11 mouse cellular contexts compared by ENCODE assay signal in genomic region chr16:57755708-57756107, GRCm38 (mm10). TPM values are rescaled to one million over a fixed set of nuclear protein-coding genes. Genes with fewer than 3 reads are reported as not detected.
DNase-seq lines count a peak whose midpoint lies in the region; ATAC-seq and TF ChIP-seq lines count a peak whose summit lies in the region.
"Had no signal": no experiment of that assay in that cellular context is flagged by ENCODE, and none has a peak within 500 bp of the region (broad histone marks: within the 10 kb centered on the region; RNA-seq: fewer than 3 reads in every experiment).

No protein-coding gene starts in this region.

- H3K9ac ChIP-seq in neural tube, embryonic 11.5 days (ENCODE audit: low read length), result no peak overlapping the region
- H3K9ac ChIP-seq in limb, embryonic 13.5 days, result no peak overlapping the region
- no peak overlapping the region for H3K9ac ChIP-seq in stomach, postnatal 0 days (ENCODE audit: low read length)
- H3K9ac ChIP-seq in liver, embryonic 12.5 days, result no peak overlapping the region

- no peaks in the 10 kb centered on the region for H3K9me3 ChIP-seq in neural tube, embryonic 11.5 days (ENCODE audit: control insufficient read depth, low read length)
- no peaks in the 10 kb centered on the region for H3K9me3 ChIP-seq in limb, embryonic 13.5 days
- H3K9me3 ChIP-seq in stomach, postnatal 0 days (ENCODE audit: control insufficient read depth, low read length), result no peaks in the 10 kb centered on the region
- H3K9me3 ChIP-seq in liver, embryonic 12.5 days (replicated peaks), result no peaks in the 10 kb centered on the region

- no peaks in the 10 kb centered on the region for H3K27me3 ChIP-seq in neural tube, embryonic 11.5 days (ENCODE audit: control insufficient read depth, insufficient read depth, low read length)
- H3K27me3 ChIP-seq in limb, embryonic 13.5 days, result peaks cover 13% of the 10 kb centered on the region
- H3K27me3 ChIP-seq in stomach, postnatal 0 days (ENCODE audit: control insufficient read depth, insufficient read depth, low read length), result no peaks in the 10 kb centered on the region
- H3K27me3 ChIP-seq in liver, embryonic 12.5 days (replicated peaks), result peaks cover 18% of the 10 kb centered on the region; the same call in 1 of the 2 replicates

- DNase-seq in heart, adult 11 months, result peak; percentile 77
- no peak for DNase-seq in heart, postnatal 25 days (ENCODE audit: low spot score)
- no peak for DNase-seq in neural tube, embryonic 11.5 days (ENCODE audit: low spot score)
- no peak for DNase-seq in neural tube, embryonic 10.5 days (ENCODE audit: extremely low spot score, low spot score)
- DNase-seq in stomach, postnatal 0 days (ENCODE audit: low spot score), result no peak
- DNase-seq in gastrocnemius, postnatal 36 days, result no peak
- DNase-seq: lung, adult 18-20 months had no signal

- H3K4me1 ChIP-seq in neural tube, embryonic 11.5 days (ENCODE audit: control insufficient read depth, insufficient read depth, low read length), result no peaks in the 10 kb centered on the region
- H3K4me1 ChIP-seq in limb, embryonic 13.5 days, result peaks cover 32% of the 10 kb centered on the region
- no peaks in the 10 kb centered on the region for H3K4me1 ChIP-seq in stomach, postnatal 0 days (replicated peaks; ENCODE audit: control insufficient read depth, insufficient read depth)
- no peaks in the 10 kb centered on the region for H3K4me1 ChIP-seq in liver, embryonic 12.5 days

- intact Hi-C loops in heart, postnatal 25 days (cut with DNase I), result no loop called here
- intact Hi-C loops in gastrocnemius, postnatal 36 days (cut with DNase I), result no loop called here

- peak overlapping the region; percentile 62; the same call in 1 of the 2 replicates for H3K4me2 ChIP-seq in neural tube, embryonic 11.5 days (ENCODE audit: low read depth)
- H3K4me2 ChIP-seq in limb, embryonic 13.5 days (replicated peaks), result peak overlapping the region; percentile 86
- peak overlapping the region; percentile 79 for H3K4me2 ChIP-seq in stomach, postnatal 0 days (replicated peaks; ENCODE audit: low read depth)
- no peak overlapping the region for H3K4me2 ChIP-seq in liver, embryonic 12.5 days

- 50% methylated on average over 5 of the region's 5 CpGs for WGBS in neural tube, embryonic 11.5 days
- WGBS in limb, embryonic 13.5 days, result 43% methylated on average over 5 of the region's 5 CpGs
- WGBS in stomach, postnatal 0 days, result 42% methylated on average over 5 of the region's 5 CpGs
- 55% methylated on average over 5 of the region's 5 CpGs for WGBS in liver, embryonic 12.5 days (ENCODE audit: insufficient replicate concordance)

- H3K4me3 ChIP-seq in neural tube, embryonic 11.5 days (ENCODE audit: low read depth, low read length), result no peak overlapping the region
- H3K4me3 ChIP-seq in limb, embryonic 13.5 days, result no peak overlapping the region
- H3K4me3 ChIP-seq in stomach, postnatal 0 days (ENCODE audit: low read depth, low read length), result no peak overlapping the region; the same call in 1 of the 2 replicates
- no peak overlapping the region for H3K4me3 ChIP-seq in liver, embryonic 12.5 days

- no peak for TF ChIP-seq CTCF in stomach, postnatal 0 days (IDR thresholded peaks at IDR 0.05; ENCODE audit: low read depth)

- ATAC-seq in neural tube, embryonic 11.5 days (ENCODE audit: insufficient read depth, low FRiP score, low TSS enrichment), result no peak
- ATAC-seq in limb, embryonic 13.5 days (ENCODE audit: low FRiP score, low read depth), result no peak
- ATAC-seq in stomach, postnatal 0 days (ENCODE audit: low FRiP score, low TSS enrichment), result no peak
- ATAC-seq in liver, embryonic 12.5 days, result no peak
- ATAC-seq: activated CD4-positive, CD25-positive, alpha-beta regulatory T cell, adult 4 months had no signal

- H3K27ac ChIP-seq in neural tube, embryonic 11.5 days (ENCODE audit: low read depth, low read length), result no peak overlapping the region
- H3K27ac ChIP-seq in limb, embryonic 13.5 days, result no peak overlapping the region
- H3K27ac ChIP-seq in stomach, postnatal 0 days (replicated peaks), result no peak overlapping the region
- H3K27ac ChIP-seq in liver, embryonic 12.5 days, result no peak overlapping the region

- TF ChIP-seq EP300 in stomach, postnatal 0 days (optimal IDR thresholded peaks at IDR 0.05), result no peak

- H3K36me3 ChIP-seq in neural tube, embryonic 11.5 days (ENCODE audit: control insufficient read depth, insufficient read depth, low read length), result no peaks in the 10 kb centered on the region
- no peaks in the 10 kb centered on the region for H3K36me3 ChIP-seq in limb, embryonic 13.5 days
- H3K36me3 ChIP-seq in stomach, postnatal 0 days (ENCODE audit: control insufficient read depth, insufficient read depth, low read length), result no peaks in the 10 kb centered on the region
- no peaks in the 10 kb centered on the region for H3K36me3 ChIP-seq in liver, embryonic 12.5 days

RNA-seq across cellular contexts. Expression of gene Col8a1, which starts 1.2 kb away (rescaled TPM):
- total RNA-seq in heart, postnatal 25 days (2021), result 10 to 100 TPM in 1 of 2 experiments, 1 to 10 TPM in 1; 7.5 to 10.4 TPM
- 4.2 and 4.4 TPM in 2 replicates for polyA plus RNA-seq in neural tube, embryonic 11.5 days (2014; fragmentation: Nextera tagmentation; extraction: Ambion mirVana)
- polyA plus RNA-seq in limb, embryonic 13.5 days (2015; fragmentation: Nextera tagmentation; extraction: Ambion mirVana), result 18.0 and 24.2 TPM in 2 replicates
- 25.5 and 36.8 TPM in 2 replicates for polyA plus RNA-seq in stomach, postnatal 0 days (2015; fragmentation: Nextera tagmentation; extraction: Ambion mirVana)
- total RNA-seq in gastrocnemius, postnatal 36 days (2021), result 1 to 10 TPM; 4.1 to 5.0 TPM
- 0.36 and 0.61 TPM in 2 replicates for polyA plus RNA-seq in liver, embryonic 12.5 days (2016; fragmentation: Nextera tagmentation; extraction: Ambion mirVana)
- total RNA-seq: neutrophil, adult 5-6 weeks had no signal
